Mouse (Mus musculus) heart, postnatal 0 days (tissue): Measurements from ENCODE around the gene Neil1.

Source experiments
- CTCF ChIP-seq: IDR thresholded peaks from 2 replicates; pipeline ENCODE4 v1.5.1; 2016; ENCODE audit warnings: antibody characterized with exemption, control low read depth, low read depth
- EP300 ChIP-seq: IDR thresholded peaks from 2 replicates; pipeline ENCODE4 v1.6.1; 2016; ENCODE audit warnings: antibody characterized with exemption, low read depth

GRCm38 (mm10) chr9:57147205-57148143 is 631 bp downstream of the Neil1 start:
- TF ChIP-seq CTCF (no peak), EP300 (no peak; the same call in 1 of the 2 replicates)
